16 mouse cellular contexts compared by ENCODE assay signal in genomic region chr6:85314064-85314798, GRCm38 (mm10). TPM values are rescaled to one million over a fixed set of nuclear protein-coding genes. Genes with fewer than 3 reads are reported as not detected.
DNase-seq lines count a peak whose midpoint lies in the region; ATAC-seq lines count a peak whose summit lies in the region.
"Had no signal": no experiment of that assay in that cellular context is flagged by ENCODE, and none has a peak within 500 bp of the region (broad histone marks: within the 10 kb centered on the region; RNA-seq: fewer than 3 reads in every experiment).

No protein-coding gene starts in this region.

- H3K9me3 ChIP-seq in hindbrain, embryonic 10.5 days = no peaks in the 10 kb centered on the region
- no peaks in the 10 kb centered on the region for H3K9me3 ChIP-seq in hindbrain, embryonic 11.5 days (ENCODE audit: control insufficient read depth, low read length)
- no peaks in the 10 kb centered on the region for H3K9me3 ChIP-seq in embryonic facial prominence, embryonic 12.5 days
- no peaks in the 10 kb centered on the region for H3K9me3 ChIP-seq in hindbrain, embryonic 14.5 days (ENCODE audit: control insufficient read depth, low read length)
- H3K9me3 ChIP-seq in neural tube, embryonic 13.5 days = no peaks in the 10 kb centered on the region
- H3K9me3 ChIP-seq: G1E; liver, embryonic 15.5 days had no signal

- peaks cover 8% of the 10 kb centered on the region; the same call in 1 of the 2 replicates for H3K36me3 ChIP-seq in hindbrain, embryonic 10.5 days
- H3K36me3 ChIP-seq in hindbrain, embryonic 11.5 days (ENCODE audit: control insufficient read depth, insufficient read depth, low read length) = no peaks in the 10 kb centered on the region
- no peaks in the 10 kb centered on the region for H3K36me3 ChIP-seq in embryonic facial prominence, embryonic 12.5 days
- no peaks in the 10 kb centered on the region for H3K36me3 ChIP-seq in hindbrain, embryonic 14.5 days (replicated peaks; ENCODE audit: control insufficient read depth, insufficient read depth)
- H3K36me3 ChIP-seq in neural tube, embryonic 13.5 days = no peaks in the 10 kb centered on the region
- H3K36me3 ChIP-seq: G1E; liver, embryonic 15.5 days had no signal

- DNase-seq in hindbrain, embryonic 10.5 days (ENCODE audit: low spot score) = no peak
- DNase-seq in hindbrain, embryonic 11.5 days (ENCODE audit: low spot score) = no peak
- DNase-seq in hindbrain, embryonic 14.5 days (ENCODE audit: low spot score) = no peak
- DNase-seq in right cerebral cortex, adult 18-20 months = no peak
- DNase-seq in urinary bladder, postnatal 14 days (ENCODE audit: low spot score) = no peak
- DNase-seq: cerebellum, postnatal 25 days; gastrocnemius, adult 2 months; kidney, postnatal 25 days; lung, postnatal 4 days had no signal

- ATAC-seq in hindbrain, embryonic 11.5 days (ENCODE audit: low FRiP score) = no peak
- no peak for ATAC-seq in embryonic facial prominence, embryonic 12.5 days (ENCODE audit: insufficient number of reproducible peaks, insufficient read depth, low FRiP score, low TSS enrichment)
- no peak for ATAC-seq in hindbrain, embryonic 14.5 days (ENCODE audit: low FRiP score)
- peak; percentile 36; the same call in 1 of the 2 replicates for ATAC-seq in neural tube, embryonic 13.5 days (ENCODE audit: low read depth)
- ATAC-seq in monocyte, adult 5-6 weeks (replicated peaks; ENCODE audit: insufficient number of reproducible peaks, low FRiP score, low TSS enrichment, poor library complexity, severe bottlenecking) = no peak
- ATAC-seq: activated CD4-positive, CD25-positive, alpha-beta regulatory T cell, adult 4 months; inflammation-experienced regulatory T-cells, adult 6 months had no signal

- H3K27me3 ChIP-seq in hindbrain, embryonic 10.5 days (ENCODE audit: insufficient read depth, poor library complexity, severe bottlenecking) = no peaks in the 10 kb centered on the region
- H3K27me3 ChIP-seq in hindbrain, embryonic 11.5 days (ENCODE audit: control insufficient read depth, insufficient read depth, low read length) = no peaks in the 10 kb centered on the region
- no peaks in the 10 kb centered on the region for H3K27me3 ChIP-seq in embryonic facial prominence, embryonic 12.5 days
- no peaks in the 10 kb centered on the region for H3K27me3 ChIP-seq in hindbrain, embryonic 14.5 days (ENCODE audit: control insufficient read depth, insufficient read depth, low read length)
- no peaks in the 10 kb centered on the region for H3K27me3 ChIP-seq in neural tube, embryonic 13.5 days
- H3K27me3 ChIP-seq: liver, embryonic 15.5 days had no signal

- no peak overlapping the region for H3K9ac ChIP-seq in hindbrain, embryonic 11.5 days (ENCODE audit: low read depth, low read length)
- H3K9ac ChIP-seq in embryonic facial prominence, embryonic 12.5 days = no peak overlapping the region; the same call in 1 of the 2 replicates
- H3K9ac ChIP-seq in hindbrain, embryonic 14.5 days = no peak overlapping the region
- H3K9ac ChIP-seq in neural tube, embryonic 13.5 days = 0 out of 2 replicates have a peak overlapping the region, but pooled peaks have one; percentile 4
- H3K9ac ChIP-seq: liver, embryonic 15.5 days had no signal

- peak overlapping the region; percentile 37 for H3K27ac ChIP-seq in hindbrain, embryonic 10.5 days
- no peak overlapping the region for H3K27ac ChIP-seq in hindbrain, embryonic 11.5 days (ENCODE audit: low read depth, low read length)
- H3K27ac ChIP-seq in embryonic facial prominence, embryonic 12.5 days = 0 out of 2 replicates have a peak overlapping the region, but pooled peaks have one; percentile 7
- H3K27ac ChIP-seq in hindbrain, embryonic 14.5 days = peak overlapping the region; percentile 58
- peak overlapping the region; percentile 62 for H3K27ac ChIP-seq in neural tube, embryonic 13.5 days (replicated peaks)
- H3K27ac ChIP-seq: gastrocnemius, adult 2 months; liver, embryonic 15.5 days had no signal

- H3K4me3 ChIP-seq in hindbrain, embryonic 10.5 days = no peak overlapping the region
- no peak overlapping the region for H3K4me3 ChIP-seq in hindbrain, embryonic 11.5 days (ENCODE audit: low read depth, low read length)
- H3K4me3 ChIP-seq in embryonic facial prominence, embryonic 12.5 days = no peak overlapping the region
- H3K4me3 ChIP-seq in hindbrain, embryonic 14.5 days (replicated peaks; ENCODE audit: low read length) = no peak overlapping the region
- H3K4me3 ChIP-seq in neural tube, embryonic 13.5 days = no peak overlapping the region
- H3K4me3 ChIP-seq: gastrocnemius, adult 2 months; liver, embryonic 15.5 days had no signal

- no peak overlapping the region for H3K4me2 ChIP-seq in hindbrain, embryonic 11.5 days (replicated peaks; ENCODE audit: low read depth, low read length)
- no peak overlapping the region for H3K4me2 ChIP-seq in embryonic facial prominence, embryonic 12.5 days (replicated peaks)
- no peak overlapping the region for H3K4me2 ChIP-seq in hindbrain, embryonic 14.5 days (replicated peaks)
- H3K4me2 ChIP-seq in neural tube, embryonic 13.5 days = peak overlapping the region; percentile 7; the same call in 1 of the 2 replicates
- H3K4me2 ChIP-seq: liver, embryonic 15.5 days had no signal

- WGBS in hindbrain, embryonic 10.5 days = 51% methylated on average over 9 of the region's 9 CpGs
- WGBS in hindbrain, embryonic 11.5 days = 54% methylated on average over 9 of the region's 9 CpGs
- 32% methylated on average over 9 of the region's 9 CpGs for WGBS in embryonic facial prominence, embryonic 12.5 days
- WGBS in hindbrain, embryonic 14.5 days = 32% methylated on average over 9 of the region's 9 CpGs
- WGBS in neural tube, embryonic 13.5 days = 17% methylated on average over 9 of the region's 9 CpGs

- peaks cover 9% of the 10 kb centered on the region for H3K4me1 ChIP-seq in hindbrain, embryonic 10.5 days (replicated peaks)
- H3K4me1 ChIP-seq in hindbrain, embryonic 11.5 days (replicated peaks; ENCODE audit: control insufficient read depth, insufficient read depth, low read length) = no peaks in the 10 kb centered on the region
- peaks cover 6% of the 10 kb centered on the region; the same call in 1 of the 2 replicates for H3K4me1 ChIP-seq in embryonic facial prominence, embryonic 12.5 days
- H3K4me1 ChIP-seq in hindbrain, embryonic 14.5 days (replicated peaks; ENCODE audit: control insufficient read depth, insufficient read depth, low read length) = peaks cover 5% of the 10 kb centered on the region; the same call in 1 of the 2 replicates
- peaks cover 12% of the 10 kb centered on the region for H3K4me1 ChIP-seq in neural tube, embryonic 13.5 days (replicated peaks)
- H3K4me1 ChIP-seq: liver, embryonic 15.5 days had no signal

RNA-seq across cellular contexts. Expression of gene Sfxn5, which starts 19.0 kb away (rescaled TPM):
- polyA plus RNA-seq in hindbrain, embryonic 10.5 days (2016; fragmentation: Nextera tagmentation; extraction: Ambion mirVana) = 8.0 and 9.4 TPM in 2 replicates
- polyA plus RNA-seq in hindbrain, embryonic 11.5 days (2014; fragmentation: Nextera tagmentation; extraction: Ambion mirVana) = 5.1 and 6.2 TPM in 2 replicates
- 7.2 and 8.1 TPM in 2 replicates for polyA plus RNA-seq in embryonic facial prominence, embryonic 12.5 days (2016; fragmentation: Nextera tagmentation; extraction: Ambion mirVana)
- 27.8 and 30.4 TPM in 2 replicates for polyA plus RNA-seq in hindbrain, embryonic 14.5 days (2014; fragmentation: Nextera tagmentation; extraction: Ambion mirVana)
- polyA plus RNA-seq in neural tube, embryonic 13.5 days (2015; fragmentation: Nextera tagmentation; extraction: Ambion mirVana) = 11.8 and 15.8 TPM in 2 replicates
- 3.7 to 7.3 TPM (median 4.6 TPM) in 3 replicates for total RNA-seq in monocyte, adult 5-6 weeks (2017)
